Mouse (Mus musculus) bone marrow macrophage, adult 2 months (primary cell): ENCODE measurements around the gene 4930562C15Rik.

Experiments
- CTCF ChIP-seq: IDR thresholded peaks from 2 replicates; pipeline ENCODE4 v1.5.1; 2012; ENCODE audit warnings: low read depth, mild to moderate bottlenecking, low read length, moderate library complexity
- POLR2A ChIP-seq: IDR thresholded peaks from 2 replicates; pipeline ENCODE4 v1.6.1; 2012; ENCODE audit warnings: mild to moderate bottlenecking, low read depth, low read length, borderline replicate concordance

GRCm38 (mm10) chr16:4840231-4840630 is 5.0 kb downstream of the 4930562C15Rik start:
- TF ChIP-seq CTCF (no peak), POLR2A (no peak)
